Mouse (Mus musculus) cerebellum, adult 8-10 months (tissue): ENCODE results near the gene Brsk1.
A peak's percentile ranks its signal among the peaks of the same experiment; 100 is the strongest.

ENCODE experiments used
- DNase-seq: peaks from one replicate; pipeline ENCODE4 v3.0.0; 2022

Gene Brsk1

GRCm38 (mm10) chr7:4690387-4690786 lies at the start of gene Brsk1:
Brsk1 (plus strand) TSS chr7:4690604.
- DNase-seq, result peak; percentile 86

DNA sequence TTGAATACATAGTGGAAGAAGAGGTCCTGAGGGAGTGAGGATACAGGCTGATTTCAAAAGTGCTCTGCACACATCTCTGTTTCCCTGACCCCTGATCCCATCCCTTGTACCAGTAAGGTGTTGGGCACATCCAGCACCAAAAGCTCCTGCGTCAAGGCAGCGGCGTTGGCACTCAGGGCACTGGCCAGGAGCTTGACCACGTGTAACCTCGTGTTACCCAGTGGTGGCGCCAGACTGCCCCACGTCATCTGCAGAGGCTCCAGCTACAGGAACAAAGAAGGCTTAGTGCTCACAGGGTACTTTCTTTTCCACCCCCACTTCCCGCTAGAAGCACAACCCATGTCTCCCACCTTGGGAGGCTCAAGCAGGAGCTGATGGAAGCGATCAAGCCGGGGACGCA lies 49.2 kb upstream of the Brsk1 start:
- no peak for DNase-seq

DNA sequence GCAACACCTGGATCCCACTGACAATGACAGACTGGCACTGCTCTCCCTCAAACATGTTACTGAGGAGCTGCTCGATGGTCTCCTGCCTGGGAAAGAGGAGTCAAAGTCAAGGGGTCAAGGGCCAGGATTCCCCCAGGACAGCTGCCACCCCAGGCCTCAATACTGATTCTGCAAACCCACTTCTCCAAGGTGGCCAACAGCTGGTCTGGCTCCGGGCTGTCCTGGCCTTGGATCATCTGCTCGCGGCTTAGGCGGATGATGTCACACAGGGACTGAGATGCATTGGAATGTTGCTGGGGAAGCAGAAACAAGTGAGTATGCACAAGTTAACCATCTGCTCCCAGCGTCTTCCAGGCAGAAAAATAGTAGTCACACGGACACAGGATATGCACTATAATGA lies 48.4 kb upstream of the Brsk1 start:
- DNase-seq, result no peak

- DNase-seq, result no peak
These were observed 47.2 kb upstream of the Brsk1 start for GRCm38 (mm10) chr7:4643225-4643624.

- DNase-seq, result no peak
These were observed 43.6 kb upstream of the Brsk1 start for GRCm38 (mm10) chr7:4646806-4647205.

DNA sequence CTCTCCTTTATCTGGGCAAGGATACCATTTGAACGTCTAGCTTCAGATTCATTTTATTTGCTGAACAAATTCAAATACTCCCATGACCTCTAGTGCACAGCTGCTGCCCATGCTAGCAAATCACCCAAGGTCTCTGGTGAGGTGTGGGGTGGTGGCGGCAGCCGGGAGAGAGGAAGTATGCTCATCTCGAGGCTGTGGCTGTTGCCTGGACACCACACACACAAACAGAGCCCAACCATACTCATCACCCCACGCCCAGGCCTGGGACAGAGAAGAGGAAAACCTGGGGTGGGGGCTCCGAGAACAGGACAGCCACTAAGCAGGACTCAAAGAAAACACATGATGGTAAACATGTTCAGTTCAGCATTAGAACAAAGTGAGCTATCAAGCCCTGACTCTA lies 43.1 kb upstream of the Brsk1 start:
- no peak for DNase-seq

GRCm38 (mm10) chr7:4647992-4648391 lies 42.4 kb upstream of the Brsk1 start:
- DNase-seq, result no peak

GRCm38 (mm10) chr7:4651581-4651980 lies 38.8 kb upstream of the Brsk1 start:
- no peak for DNase-seq

GRCm38 (mm10) chr7:4652726-4653125 lies 37.7 kb upstream of the Brsk1 start:
- DNase-seq, result no peak

- DNase-seq, result no peak
These were observed 37.1 kb upstream of the Brsk1 start for GRCm38 (mm10) chr7:4653351-4653750.

GRCm38 (mm10) chr7:4653780-4654179 lies 36.6 kb upstream of the Brsk1 start:
- no peak for DNase-seq

GRCm38 (mm10) chr7:4654221-4654620 lies 36.2 kb upstream of the Brsk1 start:
- DNase-seq, result no peak

GRCm38 (mm10) chr7:4655393-4655792 lies 35.0 kb upstream of the Brsk1 start:
- DNase-seq, result no peak

DNA sequence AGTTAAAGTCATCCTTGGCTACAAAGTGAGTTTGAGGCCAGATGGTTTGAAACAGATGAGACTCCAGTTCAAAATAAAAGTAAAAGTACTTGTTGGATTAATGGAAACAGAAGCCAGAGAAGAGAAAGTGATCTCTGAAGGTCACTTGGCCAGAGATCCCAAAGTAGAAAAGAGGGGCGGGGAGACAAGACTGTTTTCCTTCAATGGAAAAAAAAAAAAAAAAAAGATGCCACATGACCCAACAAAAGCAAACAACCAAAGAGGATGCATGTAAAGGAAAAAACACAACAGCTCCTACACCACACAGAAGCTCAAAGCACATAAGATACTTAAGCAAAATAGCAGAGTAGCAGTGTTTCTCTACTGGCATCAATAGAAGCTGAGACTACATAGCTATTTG lies 34.5 kb upstream of the Brsk1 start:
- no peak for DNase-seq

DNA sequence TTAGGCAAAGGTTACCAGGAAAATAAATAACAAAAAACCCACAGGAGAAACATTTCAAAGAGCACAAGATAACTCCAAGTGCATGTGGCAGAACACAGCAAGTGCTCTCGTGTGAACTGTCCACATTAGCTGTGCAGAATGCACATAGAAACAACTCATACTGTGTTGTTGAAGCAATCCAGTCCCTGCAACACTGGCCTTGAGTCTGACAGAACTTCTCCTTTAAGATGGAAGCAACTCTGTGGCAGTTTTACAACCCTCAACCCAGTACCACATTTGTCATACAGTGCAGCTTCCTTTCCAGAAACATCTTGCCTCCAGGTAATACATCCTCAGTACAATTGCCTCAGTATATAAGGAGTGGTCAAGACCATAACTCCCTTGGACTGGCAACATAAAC lies 33.6 kb upstream of the Brsk1 start:
- no peak for DNase-seq

DNA sequence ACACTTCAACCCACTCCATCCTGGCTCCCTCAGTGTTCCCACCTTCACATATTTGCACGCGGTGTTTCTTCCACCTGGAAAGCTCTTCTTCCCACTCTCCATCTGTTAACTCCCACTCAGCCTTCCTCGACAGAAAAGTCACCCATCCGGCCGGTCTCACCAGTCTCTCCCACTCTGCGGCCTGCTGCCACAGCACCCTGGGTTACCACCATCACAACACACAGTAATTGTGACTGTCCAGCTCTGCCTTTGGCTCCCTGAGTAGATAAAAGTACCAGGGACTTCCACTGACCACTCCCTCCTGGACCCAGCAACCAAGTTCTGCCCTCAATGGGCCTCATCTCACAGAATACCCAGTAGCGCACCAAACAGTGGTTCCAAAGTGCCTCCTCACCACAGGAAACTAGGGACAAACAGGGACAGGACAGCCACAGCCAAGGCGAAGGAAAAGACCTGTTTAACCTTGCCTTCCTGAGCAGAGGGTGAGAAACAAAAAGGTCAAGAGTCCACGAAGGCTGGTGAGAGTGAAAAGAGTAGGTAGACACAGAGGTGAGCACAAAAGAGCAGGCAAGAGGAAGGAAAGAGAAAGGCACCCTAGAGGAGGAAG lies 32.8 kb upstream of the Brsk1 start:
- DNase-seq, result no peak

DNA sequence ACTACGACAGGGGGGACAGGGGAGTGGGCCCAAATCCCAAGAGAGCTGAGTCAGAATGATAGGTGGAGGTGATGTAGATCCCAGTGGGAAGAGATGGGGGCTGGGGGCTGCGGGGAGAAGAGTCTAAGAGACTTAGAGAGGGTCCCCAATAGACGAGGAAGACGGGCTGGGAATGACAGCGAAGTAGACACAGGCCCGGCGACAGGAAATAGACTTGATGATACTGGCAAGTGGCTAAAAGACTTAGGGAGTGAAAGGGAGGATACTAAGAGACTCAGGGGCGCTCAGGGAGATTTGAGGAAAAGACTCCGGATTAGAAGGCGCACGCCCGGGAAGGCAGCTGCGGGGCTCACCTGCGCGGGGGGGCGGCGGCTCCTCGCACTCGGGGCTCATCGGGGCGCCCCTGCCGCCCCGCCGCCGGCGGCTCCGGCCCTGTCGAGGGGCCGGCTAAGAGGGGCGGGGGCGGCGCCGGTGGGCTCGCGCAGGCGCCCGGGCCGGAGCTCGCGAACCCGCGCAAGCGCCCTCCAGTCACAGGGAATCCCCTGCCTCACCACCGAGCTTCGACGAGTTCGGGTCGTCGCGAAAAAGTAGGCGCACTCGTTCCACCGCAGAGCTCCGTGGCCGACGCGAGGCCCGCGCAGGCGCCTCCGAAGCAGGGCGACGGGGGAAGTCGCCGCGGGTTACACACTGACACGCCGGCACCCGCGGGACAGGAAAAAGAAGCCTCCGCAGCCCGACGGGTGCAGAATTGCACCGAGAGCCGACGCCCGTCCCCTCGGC lies 32.1 kb upstream of the Brsk1 start:
- peak; percentile 39 for DNase-seq

GRCm38 (mm10) chr7:4658912-4659551 lies 31.4 kb upstream of the Brsk1 start, which contains the start of gene Ppp6r1:
Ppp6r1 (minus strand) TSS chr7:4659019.
- DNase-seq, result peak; percentile 95

- no peak for DNase-seq
These were observed 30.4 kb upstream of the Brsk1 start for GRCm38 (mm10) chr7:4659911-4660443.

- DNase-seq, result no peak
These were observed 27.2 kb upstream of the Brsk1 start for GRCm38 (mm10) chr7:4663179-4663578.

- no peak for DNase-seq
These were observed 26.7 kb upstream of the Brsk1 start for GRCm38 (mm10) chr7:4663742-4664141.

GRCm38 (mm10) chr7:4666871-4667270 lies 23.5 kb upstream of the Brsk1 start:
- DNase-seq, result no peak

DNA sequence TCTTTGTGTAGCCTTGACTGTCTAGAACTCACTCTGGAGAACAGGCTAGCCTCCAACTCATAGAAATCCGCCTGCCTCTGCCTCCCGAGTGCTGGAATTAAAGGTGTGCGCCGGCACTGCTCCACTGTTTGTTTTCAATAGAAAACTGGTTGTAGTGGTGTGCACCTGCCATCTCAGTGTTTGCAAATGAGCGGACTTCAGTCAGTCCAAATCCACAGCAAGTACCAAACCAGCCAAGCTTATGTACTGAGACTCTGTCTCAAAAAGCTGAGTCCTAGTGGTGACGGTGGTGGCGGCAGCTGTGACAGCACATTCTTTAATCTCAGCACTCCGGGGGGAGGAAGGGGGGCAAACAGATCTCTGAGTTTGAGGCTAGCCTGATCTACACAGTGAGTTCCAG lies 21.9 kb upstream of the Brsk1 start:
- DNase-seq, result no peak

- no peak for DNase-seq
These were observed 21.2 kb upstream of the Brsk1 start for GRCm38 (mm10) chr7:4669156-4669555.
